Mouse (Mus musculus) ES-E14 (cell line): Measurements from ENCODE around the gene Ptms. TPM values are rescaled to one million over a fixed set of nuclear protein-coding genes. Genes with fewer than 3 reads are reported as not detected.
A peak's percentile ranks its signal among the peaks of the same experiment; 100 is the strongest.

Experiments
- DNase-seq: peaks from one replicate; pipeline ENCODE4 v3.0.0-alpha.2; 2013; ENCODE audit warnings: low read depth, low spot score
- H3K27ac ChIP-seq: 2 replicates; pipeline ENCODE4 v1.5.1; 2012; ENCODE audit warnings: low read depth, mild to moderate bottlenecking, low read length, moderate library complexity, mixed read lengths; ENCODE audit not compliant: poor library complexity, insufficient read depth, severe bottlenecking
- H3K36me3 ChIP-seq: 2 replicates; pipeline ENCODE4 v1.6.1; 2012; ENCODE audit warnings: mild to moderate bottlenecking, low read length, moderate library complexity, mixed read lengths; ENCODE audit not compliant: control insufficient read depth, poor library complexity, insufficient read depth, severe bottlenecking
- H3K4me1 ChIP-seq, 2 experiments: fragments of 150-350 bp in 1 of 2; sonication (generic) in 1 of 2; 2 replicates each; pipeline ENCODE4 v1.6.1; 2012; ENCODE audit warnings: low read length in 2 of 2, mild to moderate bottlenecking in 1 of 2, mixed read lengths in 1 of 2; ENCODE audit not compliant: control insufficient read depth in 2 of 2, insufficient read depth in 2 of 2, poor library complexity in 1 of 2
- H3K4me3 ChIP-seq, 2 experiments: fragments of 150-350 bp in 1 of 2; sonication (generic) in 1 of 2; 2 replicates each; pipeline ENCODE4 v1.5.1; 2012; ENCODE audit warnings: low read length in 2 of 2, low read depth in 1 of 2, mild to moderate bottlenecking in 1 of 2, mixed read lengths in 1 of 2; ENCODE audit not compliant: insufficient read depth in 1 of 2, poor library complexity in 1 of 2, severe bottlenecking in 1 of 2
- H3K9ac ChIP-seq: 2 replicates; pipeline ENCODE4 v1.6.1; 2012; ENCODE audit warnings: low read depth, mild to moderate bottlenecking, low read length, mixed read lengths; ENCODE audit not compliant: poor library complexity, insufficient read depth, severe bottlenecking
- H3K9me3 ChIP-seq: fragments of 150-350 bp; sonication (generic); 2 replicates; pipeline ENCODE4 v1.6.1; 2012; ENCODE audit warnings: low read depth, mild to moderate bottlenecking, low read length; ENCODE audit not compliant: control insufficient read depth, insufficient read depth
- CHD2 ChIP-seq: IDR thresholded peaks from 2 replicates; pipeline ENCODE4 v1.6.1; 2014; ENCODE audit warnings: mild to moderate bottlenecking, low read depth, low read length, inconsistent platforms
- HCFC1 ChIP-seq: IDR thresholded peaks from 2 replicates; pipeline ENCODE4 v1.6.1; 2012; ENCODE audit warnings: low read length, inconsistent platforms, borderline replicate concordance; ENCODE audit not compliant: insufficient read depth
- MAFK ChIP-seq: IDR thresholded peaks from 2 replicates; pipeline ENCODE4 v1.6.1; 2014; ENCODE audit warnings: mild to moderate bottlenecking, low read depth, low read length, inconsistent platforms; ENCODE audit not compliant: insufficient read depth
- ZC3H11A ChIP-seq: IDR thresholded peaks from 2 replicates; pipeline ENCODE4 v1.6.1; 2012; ENCODE audit warnings: low read depth, mild to moderate bottlenecking, inconsistent platforms, low read length, borderline replicate concordance
- ZNF384 ChIP-seq: IDR thresholded peaks from 2 replicates; pipeline ENCODE4 v1.6.1; 2012; ENCODE audit warnings: low read depth, low read length, inconsistent platforms
- in situ Hi-C, 2 experiments: fragments of 600-800 bp; cut with MboI; formaldehyde crosslinking; loops; one replicate each; pipeline ENCODE4 v1.15.1; 2025; ENCODE audit warnings: low sequenced_read_pairs in 2 of 2, inconsistent platforms in 1 of 2; ENCODE audit not compliant: unreplicated experiment in 2 of 2
- total RNA-seq: library from RNA; depleted of rRNA; stranded (reverse); fragments of 300-350 nt; gene quantifications from 2 replicates; pipeline ENCODE4 v1.2.3, GENCODE M21; 2012

Gene Ptms
- total RNA-seq, 1 experiment = 66.7 TPM

DNA sequence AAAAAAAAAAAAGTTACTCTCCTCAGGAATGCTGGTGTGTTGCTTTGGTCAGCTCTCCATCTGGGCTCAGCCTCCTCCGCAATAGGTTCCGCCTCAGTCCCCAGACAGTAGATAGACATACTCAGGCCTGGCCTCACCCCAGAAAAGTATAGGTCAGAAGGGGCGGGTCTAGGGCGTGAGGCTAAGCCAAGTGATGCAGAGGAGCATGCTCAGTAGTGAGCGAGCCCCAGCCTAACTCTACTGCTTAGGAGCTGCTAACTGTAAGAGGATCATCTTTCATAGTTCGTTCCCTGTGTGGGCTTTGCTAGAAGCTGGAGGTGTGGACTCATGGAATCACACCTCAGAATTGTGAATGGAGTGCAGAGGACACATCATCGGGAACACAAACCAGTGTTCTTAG, 18.7 kb upstream of the Ptms start:
- TF ChIP-seq ZNF384 (no peak), CHD2 (no peak), MAFK (no peak), HCFC1 (no peak), ZC3H11A (no peak)
- Histone ChIP-seq H3K36me3 (peaks cover 33% of the 10 kb centered on the region), H3K4me3 (no peak overlapping the region), H3K27ac (no peak overlapping the region), H3K4me1 (peaks cover 0 to 9% of the 10 kb centered on the region in 2 experiments; a peak in 1 of 4 replicates), H3K9me3 (no peaks in the 10 kb centered on the region), H3K9ac (no peak overlapping the region)
- no peak for DNase-seq
- in situ Hi-C loops = no loop called here

DNA sequence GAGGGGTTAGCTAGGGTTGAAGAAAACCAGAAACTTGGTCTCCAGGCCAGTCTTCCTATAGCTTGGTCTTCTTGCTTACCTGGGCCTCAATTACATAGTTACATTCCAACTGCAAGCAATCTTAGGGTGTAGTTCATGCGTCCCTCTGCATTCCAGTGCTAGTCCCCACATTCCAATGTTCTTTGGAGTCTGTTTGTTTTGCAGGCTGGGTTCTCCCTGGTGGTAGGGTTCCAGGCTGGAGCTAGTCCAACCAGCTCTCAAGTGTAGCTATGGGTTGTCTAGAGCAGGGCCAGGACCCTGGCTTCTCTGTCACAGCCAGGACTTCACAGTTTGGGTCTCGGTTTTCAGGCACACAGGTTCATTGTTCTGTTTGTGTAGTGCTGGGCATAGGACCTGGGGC, 17.6 kb upstream of the Ptms start:
- TF ChIP-seq MAFK (no peak), ZNF384 (no peak), HCFC1 (no peak)
- DNase-seq = no peak
- in situ Hi-C loops = no loop called here
- Histone ChIP-seq H3K4me1 (peaks cover 0 to 6% of the 10 kb centered on the region in 2 experiments; a peak in 1 of 4 replicates), H3K9ac (no peak overlapping the region), H3K36me3 (peaks cover 35% of the 10 kb centered on the region), H3K9me3 (no peaks in the 10 kb centered on the region), H3K27ac (no peak overlapping the region), H3K4me3 (no peak overlapping the region)

DNA sequence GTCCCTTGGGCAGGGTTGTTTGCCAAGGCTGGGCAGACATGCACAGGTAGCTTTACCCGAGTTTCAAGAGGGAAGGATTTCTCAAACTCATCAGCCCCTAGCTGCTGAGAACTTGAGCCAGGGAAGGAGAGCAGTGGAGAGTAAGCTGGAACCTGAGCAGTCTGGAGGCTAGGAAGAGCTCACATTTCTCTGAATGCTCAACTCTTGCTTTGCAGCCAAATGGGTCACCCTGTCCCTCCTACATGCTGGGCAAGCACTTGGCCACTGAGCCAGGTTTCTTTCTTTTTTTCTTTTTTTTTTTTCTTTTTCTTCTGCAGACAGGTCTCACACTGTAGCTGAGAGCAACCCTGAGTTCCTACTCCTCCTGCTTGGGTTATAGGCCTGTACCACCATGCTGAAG, 16.8 kb upstream of the Ptms start:
- peaks cover 0 to 8% of the 10 kb centered on the region in 2 experiments; a peak in 1 of 4 replicates for H3K4me1 ChIP-seq
- DNase-seq = no peak
- in situ Hi-C loops = no loop called here
- TF ChIP-seq HCFC1 = no peak
- no peak for TF ChIP-seq ZNF384
- TF ChIP-seq ZC3H11A = no peak
- no peak for TF ChIP-seq CHD2
- no peak for TF ChIP-seq MAFK
- H3K36me3 ChIP-seq = peaks cover 35% of the 10 kb centered on the region
- H3K9me3 ChIP-seq = no peaks in the 10 kb centered on the region
- no peak overlapping the region for H3K27ac ChIP-seq
- H3K4me3 ChIP-seq = no peak overlapping the region
- no peak overlapping the region for H3K9ac ChIP-seq

- no peak overlapping the region for H3K9ac ChIP-seq
- in situ Hi-C loops = no loop called here
Observed at GRCm38 (mm10) chr6:124934670-124935069, 14.8 kb upstream of the Ptms start.

DNA sequence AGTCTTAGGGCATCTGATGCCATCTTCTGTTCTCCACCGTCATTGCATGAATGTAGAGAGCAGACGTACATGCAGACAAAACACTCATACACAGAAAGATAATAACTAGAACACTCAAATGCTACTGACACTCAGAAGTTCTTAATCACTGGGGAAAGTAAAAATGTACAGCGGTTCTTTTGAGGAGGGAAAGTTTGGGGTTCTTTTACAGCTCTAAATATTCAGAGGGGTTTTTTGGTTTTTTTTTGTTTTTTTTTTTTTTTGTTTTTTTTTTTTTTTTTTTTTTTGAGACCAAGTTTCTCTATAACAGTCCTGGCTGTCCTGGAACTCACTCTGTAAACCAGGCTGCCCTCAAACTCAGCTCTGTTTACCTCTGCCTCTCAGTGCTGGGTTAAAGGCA, 13.2 kb upstream of the Ptms start:
- H3K9ac ChIP-seq = no peak overlapping the region
- no peak overlapping the region for H3K4me3 ChIP-seq
- TF ChIP-seq CHD2 = no peak
- no peak for TF ChIP-seq ZC3H11A
- peak; percentile 46; the same call in 1 of the 2 replicates for TF ChIP-seq ZNF384
- TF ChIP-seq HCFC1 = no peak
- TF ChIP-seq MAFK = no peak
- H3K4me1 ChIP-seq = peaks cover 0 to 8% of the 10 kb centered on the region in 2 experiments; a peak in 1 of 4 replicates
- DNase-seq = no peak
- in situ Hi-C loops = no loop called here
- H3K36me3 ChIP-seq = peaks cover 35% of the 10 kb centered on the region
- no peak overlapping the region for H3K27ac ChIP-seq
- H3K9me3 ChIP-seq = no peaks in the 10 kb centered on the region

More at GRCm38 (mm10) chr6:124934670-124935069, 14.8 kb upstream of the Ptms start:
- H3K27ac ChIP-seq = no peak overlapping the region
- no peaks in the 10 kb centered on the region for H3K9me3 ChIP-seq
- H3K4me3 ChIP-seq = no peak overlapping the region
- H3K36me3 ChIP-seq = peaks cover 35% of the 10 kb centered on the region
- TF ChIP-seq ZNF384 (no peak), CHD2 (no peak), HCFC1 (no peak), ZC3H11A (no peak), MAFK (no peak)
- DNase-seq = no peak
- peaks cover 0 to 8% of the 10 kb centered on the region in 2 experiments; a peak in 1 of 4 replicates for H3K4me1 ChIP-seq
